Mouse (Mus musculus): ENCODE data around the gene 9130409I23Rik. TPM values are rescaled to one million over a fixed set of nuclear protein-coding genes. Genes with fewer than 3 reads are reported as not detected.
"Not testable (repeated sequence)": the region's sequence is repeated elsewhere in the genome, so short reads cannot be mapped to it uniquely, and the experiment has no call there.

Gene 9130409I23Rik
- polyA plus RNA-seq, 1 experiment from 2014 or later: not detected

DNA sequence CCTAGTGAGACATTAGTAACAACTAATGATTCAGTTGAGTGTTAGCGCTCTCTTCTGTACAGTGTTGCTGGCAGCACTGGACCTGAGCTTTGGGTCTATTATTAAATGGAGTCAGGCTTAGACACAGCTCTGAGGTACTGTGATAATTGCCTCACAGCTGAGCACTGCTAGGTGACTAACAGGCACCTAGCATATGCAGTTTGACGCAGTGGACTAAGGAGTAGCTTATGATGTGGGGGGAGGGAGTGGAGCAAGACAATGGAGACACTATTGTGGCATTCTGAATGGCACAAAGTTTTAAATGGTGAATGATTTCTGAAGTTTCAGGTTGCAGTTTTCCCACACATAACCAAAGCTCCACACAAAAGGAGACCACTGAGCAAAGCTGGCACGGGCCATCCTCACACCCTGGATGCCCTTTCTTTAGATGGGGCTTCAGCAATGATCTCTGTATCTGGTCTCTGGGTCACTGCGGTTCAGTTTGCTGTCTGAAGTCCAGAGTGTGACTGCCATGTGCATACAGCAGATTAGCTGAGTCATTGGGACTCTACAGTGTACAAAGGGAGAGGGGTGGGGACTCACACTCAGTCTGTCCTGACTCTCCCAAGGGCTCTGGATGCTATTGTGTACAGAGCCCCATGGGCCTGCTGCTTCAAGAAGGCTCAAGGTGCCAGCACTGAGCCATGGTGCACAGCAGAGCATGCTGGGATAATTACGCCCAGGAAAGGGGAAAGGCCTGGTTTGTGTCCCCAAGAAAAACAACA, 15.8 kb upstream of the 9130409I23Rik start:
- H3K4me2 ChIP-seq; ATAC-seq (ENCODE audit: insufficient number of reproducible peaks, low FRiP score); H3K36me3 ChIP-seq; H3K9ac ChIP-seq; H3K27me3 ChIP-seq (replicated peaks); H3K9me3 ChIP-seq (replicated peaks); H3K4me3 ChIP-seq; H3K27ac ChIP-seq (ENCODE audit: poor library complexity, severe bottlenecking); H3K4me1 ChIP-seq (replicated peaks): not testable (repeated sequence)
- 77% methylated on average over 5 of the region's 5 CpGs for WGBS

GRCm38 (mm10) chr1:181037623-181038022, 13.4 kb upstream of the 9130409I23Rik start:
- Histone ChIP-seq H3K36me3 (no peaks in the 10 kb centered on the region), H3K27me3 (replicated peaks) (peaks cover 10% of the 10 kb centered on the region), H3K27ac (ENCODE audit: poor library complexity, severe bottlenecking) (no peak overlapping the region), H3K9ac (no peak overlapping the region), H3K4me1 (replicated peaks) (no peaks in the 10 kb centered on the region), H3K9me3 (replicated peaks) (no peaks in the 10 kb centered on the region), H3K4me2 (no peak overlapping the region), H3K4me3 (no peak overlapping the region)
- WGBS: 65% methylated on average over 4 of the region's 4 CpGs
- ATAC-seq (ENCODE audit: insufficient number of reproducible peaks, low FRiP score): no peak

DNA sequence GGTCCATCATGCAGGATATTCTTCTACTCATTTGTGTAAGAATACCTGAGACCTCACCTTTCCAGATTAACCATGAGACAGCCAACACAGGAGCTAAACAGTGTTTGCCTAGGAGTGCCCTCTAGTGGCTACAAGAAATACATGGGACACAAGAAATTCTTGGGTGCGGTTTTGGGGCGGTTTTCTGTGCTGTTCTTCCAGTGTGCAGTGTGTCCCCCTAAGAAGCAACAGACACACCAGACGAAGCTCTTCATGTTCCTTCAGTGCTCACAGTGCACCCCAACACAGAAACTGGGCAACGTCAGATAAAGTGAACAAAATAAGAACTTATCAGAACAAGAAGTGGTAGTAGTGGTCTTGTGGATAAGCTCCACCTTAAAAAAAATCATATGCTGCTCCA, 11.4 kb upstream of the 9130409I23Rik start:
- H3K4me2 ChIP-seq: peak overlapping the region; percentile 35
- H3K27me3 ChIP-seq (replicated peaks): peaks cover 10% of the 10 kb centered on the region
- no peak overlapping the region for H3K4me3 ChIP-seq
- no peak overlapping the region for H3K9ac ChIP-seq
- 9% methylated on average over 4 of the region's 4 CpGs for WGBS
- H3K4me1 ChIP-seq (replicated peaks): no peaks in the 10 kb centered on the region
- ATAC-seq (ENCODE audit: insufficient number of reproducible peaks, low FRiP score): no peak
- H3K36me3 ChIP-seq: no peaks in the 10 kb centered on the region
- H3K9me3 ChIP-seq (replicated peaks): no peaks in the 10 kb centered on the region
- no peak overlapping the region for H3K27ac ChIP-seq (ENCODE audit: poor library complexity, severe bottlenecking)

- H3K9ac ChIP-seq: no peak overlapping the region
- no peak overlapping the region for H3K4me2 ChIP-seq
- no peak for ATAC-seq (ENCODE audit: insufficient number of reproducible peaks, low FRiP score)
- no peak overlapping the region for H3K4me3 ChIP-seq
- H3K36me3 ChIP-seq: no peaks in the 10 kb centered on the region
- H3K4me1 ChIP-seq (replicated peaks): no peaks in the 10 kb centered on the region
- H3K27ac ChIP-seq (ENCODE audit: poor library complexity, severe bottlenecking): no peak overlapping the region
- H3K27me3 ChIP-seq (replicated peaks): 0 out of 2 replicates have a peak, but pooled peaks cover 4% of the 10 kb centered on the region
- 42% methylated on average over 1 of the region's 1 CpGs for WGBS
- no peaks in the 10 kb centered on the region for H3K9me3 ChIP-seq (replicated peaks)
Measured at GRCm38 (mm10) chr1:181047520-181047919, 3.5 kb upstream of the 9130409I23Rik start.

DNA sequence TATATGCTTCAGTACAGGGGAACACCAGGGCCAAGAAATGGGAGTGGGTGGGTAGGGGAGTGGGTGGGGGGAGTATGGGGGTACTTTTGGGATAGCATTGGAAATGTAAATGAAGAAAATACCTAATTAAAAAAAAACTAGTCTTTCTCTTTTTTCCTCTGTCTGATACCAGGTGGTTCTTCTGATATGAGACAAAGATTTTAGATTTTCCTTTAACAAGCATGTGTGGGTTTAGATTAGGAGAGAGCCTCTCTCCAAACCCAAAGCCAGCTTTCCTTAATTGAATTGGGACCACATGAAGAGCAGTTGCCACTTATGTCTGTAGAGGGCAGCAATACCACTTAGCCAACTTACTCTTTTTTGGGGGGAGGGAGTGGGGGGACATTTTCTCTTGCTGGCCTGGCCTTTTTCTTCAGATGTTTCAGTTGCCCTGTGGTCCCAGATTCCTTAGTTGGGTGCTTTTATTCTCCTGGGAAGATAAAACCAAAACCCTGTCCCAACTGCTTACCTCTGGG, 1.7 kb upstream of the 9130409I23Rik start:
- no peak for ATAC-seq (ENCODE audit: insufficient number of reproducible peaks, low FRiP score)
- Histone ChIP-seq H3K27me3 (replicated peaks) (0 out of 2 replicates have a peak, but pooled peaks cover 4% of the 10 kb centered on the region), H3K4me3 (no peak overlapping the region), H3K4me2 (no peak overlapping the region), H3K9me3 (replicated peaks) (no peaks in the 10 kb centered on the region), H3K27ac (ENCODE audit: poor library complexity, severe bottlenecking) (no peak overlapping the region), H3K9ac (no peak overlapping the region), H3K4me1 (replicated peaks) (no peaks in the 10 kb centered on the region), H3K36me3 (no peaks in the 10 kb centered on the region)

DNA sequence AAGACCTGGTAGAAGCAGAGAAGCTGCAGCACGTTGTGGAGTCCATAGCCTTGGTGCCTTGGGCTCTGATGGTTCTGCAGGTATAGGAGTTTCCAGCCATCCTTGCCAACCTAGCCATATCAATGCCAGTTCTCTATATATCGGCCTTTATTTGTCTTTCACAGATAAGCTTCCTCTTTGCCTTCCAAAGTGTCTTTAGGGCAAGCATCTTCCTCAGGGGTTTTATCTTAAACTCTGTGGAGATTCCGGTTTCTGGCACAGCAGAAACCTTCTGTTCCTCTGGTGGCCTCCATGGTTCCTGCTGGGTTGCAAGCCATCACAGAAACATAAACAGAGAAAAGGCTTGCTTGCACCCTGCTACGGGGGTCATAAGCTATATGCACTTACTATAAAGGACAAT, 1.9 kb downstream of the 9130409I23Rik start:
- 0 out of 2 replicates have a peak, but pooled peaks cover 4% of the 10 kb centered on the region for H3K9me3 ChIP-seq (replicated peaks)
- WGBS: 68% methylated on average over 4 of the region's 4 CpGs
- H3K4me3 ChIP-seq: no peak overlapping the region
- no peaks in the 10 kb centered on the region for H3K4me1 ChIP-seq (replicated peaks)
- no peak for ATAC-seq (ENCODE audit: insufficient number of reproducible peaks, low FRiP score)
- no peak overlapping the region for H3K27ac ChIP-seq (ENCODE audit: poor library complexity, severe bottlenecking)
- H3K36me3 ChIP-seq: no peaks in the 10 kb centered on the region
- H3K27me3 ChIP-seq (replicated peaks): no peaks in the 10 kb centered on the region
- no peak overlapping the region for H3K9ac ChIP-seq
- H3K4me2 ChIP-seq: no peak overlapping the region

DNA sequence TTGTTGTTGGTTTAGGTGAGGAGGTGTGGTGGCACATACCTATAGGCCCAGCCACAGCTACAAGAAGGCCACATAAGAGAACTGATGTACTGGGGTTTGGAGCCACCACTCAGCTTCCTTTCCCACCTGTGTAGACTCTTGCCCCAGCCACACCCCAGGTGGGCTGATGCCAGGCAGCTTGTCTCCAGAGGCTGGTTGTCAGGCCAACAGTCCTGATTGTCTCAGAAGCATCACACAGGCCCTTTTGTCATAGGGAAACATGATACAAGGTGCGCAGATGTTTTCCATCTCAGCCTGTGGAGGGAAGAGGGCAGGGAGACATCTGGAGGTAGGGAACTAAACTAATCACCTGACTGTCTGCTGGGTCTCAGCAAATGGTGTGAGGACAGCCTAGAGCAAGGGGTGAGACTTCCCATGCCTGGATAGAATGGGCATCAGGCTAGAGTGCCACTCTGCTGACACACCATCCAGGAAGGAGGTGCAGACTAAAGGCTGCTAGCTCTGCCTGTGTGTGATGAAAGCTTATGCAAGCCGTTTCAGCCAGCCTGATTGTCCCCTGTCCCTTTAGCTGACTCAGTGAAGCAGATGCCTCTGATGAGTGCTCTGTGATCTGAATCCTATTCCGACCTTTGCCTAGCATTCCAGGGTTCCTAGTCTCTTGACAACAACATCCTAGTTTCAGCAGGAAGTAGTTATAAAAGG, 10.9 kb downstream of the 9130409I23Rik start:
- H3K27me3 ChIP-seq (replicated peaks): 0 out of 2 replicates have a peak, but pooled peaks cover 3% of the 10 kb centered on the region
- H3K9me3 ChIP-seq (replicated peaks): 0 out of 2 replicates have a peak, but pooled peaks cover 4% of the 10 kb centered on the region
- 46% methylated on average over 3 of the region's 3 CpGs for WGBS
- H3K27ac ChIP-seq (ENCODE audit: poor library complexity, severe bottlenecking): no peak overlapping the region
- H3K9ac ChIP-seq: no peak overlapping the region
- ATAC-seq (ENCODE audit: insufficient number of reproducible peaks, low FRiP score): no peak
- H3K4me3 ChIP-seq: no peak overlapping the region
- H3K4me2 ChIP-seq: no peak overlapping the region
- no peaks in the 10 kb centered on the region for H3K36me3 ChIP-seq
- H3K4me1 ChIP-seq (replicated peaks): no peaks in the 10 kb centered on the region

GRCm38 (mm10) chr1:181063991-181064390, 13.0 kb downstream of the 9130409I23Rik start:
- no peaks in the 10 kb centered on the region for H3K4me1 ChIP-seq (replicated peaks)
- no peak overlapping the region for H3K4me3 ChIP-seq
- H3K36me3 ChIP-seq: no peaks in the 10 kb centered on the region
- 0 out of 2 replicates have a peak, but pooled peaks cover 3% of the 10 kb centered on the region for H3K27me3 ChIP-seq (replicated peaks)
- H3K4me2 ChIP-seq: no peak overlapping the region
- 61% methylated on average over 2 of the region's 2 CpGs for WGBS
- H3K9me3 ChIP-seq (replicated peaks): no peaks in the 10 kb centered on the region
- no peak overlapping the region for H3K9ac ChIP-seq
- no peak overlapping the region for H3K27ac ChIP-seq (ENCODE audit: poor library complexity, severe bottlenecking)
- ATAC-seq (ENCODE audit: insufficient number of reproducible peaks, low FRiP score): no peak

- Histone ChIP-seq H3K36me3 (no peaks in the 10 kb centered on the region), H3K9me3 (replicated peaks) (no peaks in the 10 kb centered on the region), H3K4me1 (replicated peaks) (no peaks in the 10 kb centered on the region), H3K4me3 (no peak overlapping the region), H3K27me3 (replicated peaks) (0 out of 2 replicates have a peak, but pooled peaks cover 3% of the 10 kb centered on the region), H3K9ac (no peak overlapping the region), H3K27ac (ENCODE audit: poor library complexity, severe bottlenecking) (no peak overlapping the region), H3K4me2 (no peak overlapping the region)
- ATAC-seq (ENCODE audit: insufficient number of reproducible peaks, low FRiP score): no peak
- 62% methylated on average over 6 of the region's 6 CpGs for WGBS
Measured at GRCm38 (mm10) chr1:181064648-181065047, 13.6 kb downstream of the 9130409I23Rik start.

DNA sequence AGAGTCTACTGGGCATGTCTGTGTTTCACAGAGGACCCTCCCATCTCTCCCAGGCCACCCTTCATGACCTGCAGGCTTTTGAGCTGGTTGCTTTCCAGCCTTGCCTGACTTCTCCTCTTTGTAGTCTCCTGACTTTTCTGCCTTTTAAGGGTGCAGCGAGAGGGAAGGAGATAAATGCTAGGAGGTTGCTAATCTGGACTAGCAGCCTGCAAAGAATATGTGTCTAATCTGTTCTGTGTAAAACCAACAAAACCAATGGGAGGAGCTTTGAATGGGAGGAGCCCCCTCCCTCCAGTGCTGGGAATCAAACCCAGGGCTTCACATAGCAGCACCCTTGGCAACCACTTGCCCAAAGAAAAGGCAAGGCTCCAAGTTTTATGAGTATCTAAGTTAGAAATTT, 17.3 kb downstream of the 9130409I23Rik start:
- 0 out of 2 replicates have a peak, but pooled peaks cover 8% of the 10 kb centered on the region for H3K27me3 ChIP-seq (replicated peaks)
- no peaks in the 10 kb centered on the region for H3K9me3 ChIP-seq (replicated peaks)
- no peak overlapping the region for H3K4me2 ChIP-seq
- no peak overlapping the region for H3K4me3 ChIP-seq
- no peak overlapping the region for H3K9ac ChIP-seq
- no peak overlapping the region for H3K27ac ChIP-seq (ENCODE audit: poor library complexity, severe bottlenecking)
- ATAC-seq (ENCODE audit: insufficient number of reproducible peaks, low FRiP score): no peak
- 32% methylated on average over 1 of the region's 1 CpGs for WGBS
- no peaks in the 10 kb centered on the region for H3K4me1 ChIP-seq (replicated peaks)
- no peaks in the 10 kb centered on the region for H3K36me3 ChIP-seq

DNA sequence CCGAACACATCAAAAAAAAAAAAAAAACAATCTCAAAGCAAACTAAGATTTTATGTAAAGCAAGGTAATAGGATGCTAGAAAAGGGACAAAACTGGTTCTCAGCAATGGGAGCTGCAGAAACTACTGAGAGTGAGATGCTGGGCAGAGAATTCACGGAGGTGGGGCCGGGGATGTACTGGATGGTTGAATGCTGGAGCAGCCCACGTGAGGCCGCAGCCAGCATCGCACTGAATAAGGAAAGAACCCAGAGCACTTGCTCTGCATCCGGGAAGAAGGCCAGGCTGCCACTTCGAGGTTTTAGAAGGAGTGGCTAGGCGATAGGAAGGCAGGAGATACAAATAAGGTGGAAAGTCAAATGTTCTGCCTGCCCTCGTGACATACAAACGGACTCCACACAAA, 18.6 kb downstream of the 9130409I23Rik start:
- no peak for ATAC-seq (ENCODE audit: insufficient number of reproducible peaks, low FRiP score)
- Histone ChIP-seq H3K27me3 (replicated peaks) (0 out of 2 replicates have a peak, but pooled peaks cover 8% of the 10 kb centered on the region), H3K9me3 (replicated peaks) (no peaks in the 10 kb centered on the region), H3K4me2 (no peak overlapping the region), H3K4me3 (no peak overlapping the region), H3K4me1 (replicated peaks) (no peaks in the 10 kb centered on the region), H3K27ac (ENCODE audit: poor library complexity, severe bottlenecking) (no peak overlapping the region), H3K9ac (no peak overlapping the region), H3K36me3 (no peaks in the 10 kb centered on the region)
- 65% methylated on average over 11 of the region's 11 CpGs for WGBS
